Mouse (Mus musculus) midbrain, embryonic 13.5 days (tissue): ENCODE measurements around the gene Sema3e. TPM values are rescaled to one million over a fixed set of nuclear protein-coding genes. Genes with fewer than 3 reads are reported as not detected.

Source experiments
- ATAC-seq: fragments of 200-750 bp; cut with Nextera tagmentation; 2 replicates; pipeline ENCODE4 v1.8.0; 2017; ENCODE audit warnings: mild to moderate bottlenecking, moderate TSS enrichment, moderate library complexity
- H3K27ac ChIP-seq: fragments of 300-500 bp; sonication (generic); 2 replicates; pipeline ENCODE4 v1.5.1; 2015; ENCODE audit warnings: inconsistent platforms, mild to moderate bottlenecking, moderate library complexity
- H3K27me3 ChIP-seq: fragments of 300-500 bp; sonication (generic); 2 replicates; pipeline ENCODE4 v1.6.1; 2015; ENCODE audit warnings: mild to moderate bottlenecking, inconsistent platforms
- H3K36me3 ChIP-seq: fragments of 300-500 bp; sonication (generic); 2 replicates; pipeline ENCODE4 v1.6.1; 2015; ENCODE audit warnings: mild to moderate bottlenecking, inconsistent platforms
- H3K4me1 ChIP-seq: fragments of 300-500 bp; sonication (generic); replicated peaks from 2 replicates; pipeline ENCODE4 v1.6.1; 2015; ENCODE audit warnings: inconsistent platforms
- H3K4me2 ChIP-seq: fragments of 300-500 bp; sonication (generic); replicated peaks from 2 replicates; pipeline ENCODE4 v1.6.1; 2015; ENCODE audit warnings: moderate library complexity, mild to moderate bottlenecking, inconsistent platforms
- H3K4me3 ChIP-seq: fragments of 300-500 bp; sonication (generic); replicated peaks from 2 replicates; pipeline ENCODE4 v1.5.1; 2015; ENCODE audit warnings: mild to moderate bottlenecking, inconsistent platforms
- H3K9ac ChIP-seq: fragments of 300-500 bp; sonication (generic); replicated peaks from 2 replicates; pipeline ENCODE4 v1.6.1; 2015; ENCODE audit warnings: mild to moderate bottlenecking, inconsistent platforms
- H3K9me3 ChIP-seq: fragments of 300-500 bp; sonication (generic); 2 replicates; pipeline ENCODE4 v1.6.1; 2016; ENCODE audit warnings: mild to moderate bottlenecking, inconsistent platforms
- WGBS: fragments of 180-500 bp; shearing (Covaris S2); methylation state at CpG from one replicate; pipeline ENCODE4 v1.1.7; 2015; 5-methylcytosine and 5-hydroxymethylcytosine counted together
- polyA plus RNA-seq: library from polyadenylated mRNA; unstranded; fragments of >200 nt; fragmentation: Nextera tagmentation; extraction: Ambion mirVana; gene quantifications from 2 replicates; pipeline ENCODE4 v1.2.1, GENCODE M21; 2015

Sema3e gene
- polyA plus RNA-seq, 1 experiment from 2014 or later: 2.0 TPM

DNA sequence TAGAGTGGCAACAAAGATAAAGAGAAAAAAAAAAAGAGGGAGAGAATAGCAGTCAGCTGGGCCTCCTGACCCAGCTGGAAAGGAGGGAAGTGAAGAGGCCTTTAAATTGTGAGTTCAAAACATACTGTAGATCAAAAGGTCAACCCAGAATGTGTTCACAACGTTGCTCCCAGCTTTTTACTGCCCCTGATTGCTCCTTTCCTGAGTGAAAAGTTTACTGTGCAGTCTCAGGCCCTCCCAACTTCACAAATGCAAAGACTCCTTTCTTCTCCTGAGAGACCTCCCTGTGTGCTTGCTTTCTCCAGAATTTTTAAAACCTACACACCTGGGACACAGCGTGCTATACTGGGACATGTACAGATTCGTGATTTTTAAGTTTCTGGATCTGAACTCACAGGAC, 8.2 kb downstream of the Sema3e start:
- Histone ChIP-seq H3K4me1 (no peaks in the 10 kb centered on the region), H3K9ac (no peak overlapping the region), H3K36me3 (no peaks in the 10 kb centered on the region), H3K4me3 (no peak overlapping the region), H3K4me2 (no peak overlapping the region), H3K27me3 (no peaks in the 10 kb centered on the region), H3K27ac (no peak overlapping the region), H3K9me3 (no peaks in the 10 kb centered on the region)
- 42% methylated on average over 3 of the region's 3 CpGs for WGBS
- no peak for ATAC-seq

DNA sequence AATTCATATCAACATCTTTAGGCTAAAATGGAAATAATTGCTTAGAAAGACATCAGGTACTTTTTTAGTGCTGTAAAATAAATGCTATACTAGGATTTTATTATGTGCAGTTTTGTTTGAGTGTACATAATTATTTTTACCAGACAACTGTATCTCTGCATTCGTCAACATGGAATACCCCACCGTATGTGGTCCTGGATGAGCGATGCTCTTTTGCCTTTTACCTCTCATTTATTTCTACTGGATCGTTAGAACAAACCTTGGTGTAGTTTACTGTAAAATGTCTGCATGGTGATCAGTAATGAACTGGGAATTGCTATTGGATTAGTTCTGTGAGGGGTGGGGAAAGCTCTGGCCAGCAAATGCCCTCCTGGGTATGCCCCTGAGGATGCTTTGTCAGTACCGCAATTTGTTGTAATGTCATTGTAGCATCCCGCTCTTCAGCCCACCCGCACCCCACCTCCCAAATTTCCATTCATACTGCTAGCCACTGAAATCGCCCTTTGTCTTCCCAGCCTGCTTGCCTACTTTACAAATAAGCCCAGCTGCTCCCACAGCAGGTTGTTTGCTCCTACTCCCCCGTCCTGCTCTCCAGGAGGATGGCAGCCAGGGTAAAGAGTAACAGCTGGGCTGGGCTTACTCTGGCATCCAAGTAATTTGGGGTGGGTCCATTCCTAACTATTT, 13.9 kb downstream of the Sema3e start:
- H3K4me1 ChIP-seq: peaks cover 13% of the 10 kb centered on the region
- H3K4me2 ChIP-seq: peak overlapping the region; percentile 46
- no peaks in the 10 kb centered on the region for H3K36me3 ChIP-seq
- H3K27me3 ChIP-seq: peaks cover 4% of the 10 kb centered on the region; the same call in 1 of the 2 replicates
- peak overlapping the region; percentile 44; the same call in 1 of the 2 replicates for H3K27ac ChIP-seq
- peak overlapping the region; percentile 22; the same call in 1 of the 2 replicates for H3K4me3 ChIP-seq
- H3K9ac ChIP-seq: peak overlapping the region; percentile 41; the same call in 1 of the 2 replicates
- H3K9me3 ChIP-seq: no peaks in the 10 kb centered on the region
- ATAC-seq: peak; percentile 95
- 11% methylated on average over 9 of the region's 9 CpGs for WGBS

- no peak overlapping the region for H3K4me3 ChIP-seq
- no peaks in the 10 kb centered on the region for H3K9me3 ChIP-seq
- H3K4me2 ChIP-seq: no peak overlapping the region
- H3K36me3 ChIP-seq: no peaks in the 10 kb centered on the region
- 11% methylated on average over 4 of the region's 4 CpGs for WGBS
- H3K4me1 ChIP-seq: peaks cover 13% of the 10 kb centered on the region
- H3K27me3 ChIP-seq: peaks cover 7% of the 10 kb centered on the region
- peak overlapping the region; percentile 14; the same call in 1 of the 2 replicates for H3K27ac ChIP-seq
- no peak overlapping the region for H3K9ac ChIP-seq
- ATAC-seq: peak; percentile 49; the same call in 1 of the 2 replicates
Observed at GRCm38 (mm10) chr5:14040208-14040607, 15.1 kb downstream of the Sema3e start.

DNA sequence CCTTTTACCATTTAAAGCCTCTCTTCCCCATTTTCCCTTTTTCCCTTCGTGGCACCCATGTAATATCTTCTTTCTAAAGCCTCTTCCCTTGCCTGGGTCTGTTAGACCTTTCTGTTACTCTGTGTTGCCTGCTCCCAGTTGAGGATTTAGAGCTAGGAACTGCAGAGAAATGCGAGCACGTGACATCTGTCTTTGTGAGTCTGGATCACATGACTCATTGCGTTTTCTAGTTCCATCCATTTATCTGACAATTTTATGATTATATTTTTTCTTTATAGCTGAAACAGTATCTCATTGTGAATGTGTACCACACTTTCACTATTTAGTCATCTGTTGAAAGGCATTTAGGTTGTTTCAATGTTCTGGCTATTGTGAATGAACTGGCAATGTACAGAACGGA, 18.0 kb downstream of the Sema3e start:
- peaks cover 7% of the 10 kb centered on the region for H3K27me3 ChIP-seq
- H3K4me1 ChIP-seq: peaks cover 13% of the 10 kb centered on the region
- H3K4me2 ChIP-seq: no peak overlapping the region
- H3K27ac ChIP-seq: no peak overlapping the region
- no peak overlapping the region for H3K9ac ChIP-seq
- ATAC-seq: no peak
- 87% methylated on average over 5 of the region's 5 CpGs for WGBS
- H3K9me3 ChIP-seq: no peaks in the 10 kb centered on the region
- no peak overlapping the region for H3K4me3 ChIP-seq
- no peaks in the 10 kb centered on the region for H3K36me3 ChIP-seq

- Histone ChIP-seq H3K36me3 (no peaks in the 10 kb centered on the region), H3K27ac (no peak overlapping the region), H3K27me3 (peaks cover 7% of the 10 kb centered on the region), H3K4me1 (peaks cover 11% of the 10 kb centered on the region), H3K4me2 (no peak overlapping the region), H3K4me3 (no peak overlapping the region), H3K9me3 (no peaks in the 10 kb centered on the region), H3K9ac (no peak overlapping the region)
- no peak for ATAC-seq
- WGBS: 77% methylated on average over 6 of the region's 6 CpGs
Observed at GRCm38 (mm10) chr5:14043983-14044382, 18.9 kb downstream of the Sema3e start.

GRCm38 (mm10) chr5:14048660-14049059, 23.6 kb downstream of the Sema3e start:
- Histone ChIP-seq H3K9ac (no peak overlapping the region), H3K27ac (no peak overlapping the region), H3K27me3 (peaks cover 3% of the 10 kb centered on the region; the same call in 1 of the 2 replicates), H3K36me3 (no peaks in the 10 kb centered on the region), H3K4me3 (no peak overlapping the region), H3K9me3 (no peaks in the 10 kb centered on the region), H3K4me1 (0 out of 2 replicates have a peak, but pooled peaks cover 3% of the 10 kb centered on the region), H3K4me2 (no peak overlapping the region)
- WGBS: 49% methylated on average over 7 of the region's 7 CpGs
- no peak for ATAC-seq

DNA sequence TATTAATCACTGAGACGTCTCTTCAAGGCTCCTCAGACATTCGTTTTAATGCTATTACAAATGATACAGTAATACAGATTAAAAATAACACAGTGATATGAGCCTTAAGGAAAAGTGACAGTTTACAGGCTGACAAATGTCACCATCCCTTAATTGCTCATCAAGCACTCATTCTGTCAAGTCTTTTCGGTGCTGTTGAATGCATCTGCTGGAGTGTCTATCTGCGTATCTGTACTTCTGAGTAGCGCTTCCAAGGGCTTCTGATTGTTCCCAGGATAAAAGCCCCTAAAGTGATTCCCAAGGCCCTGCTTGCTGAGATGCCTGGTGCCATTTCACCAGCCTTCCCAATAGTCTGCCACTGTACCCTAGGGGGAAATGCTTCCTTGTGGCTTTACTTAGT, 29.4 kb downstream of the Sema3e start:
- Histone ChIP-seq H3K4me2 (no peak overlapping the region), H3K36me3 (no peaks in the 10 kb centered on the region), H3K27ac (no peak overlapping the region), H3K4me1 (no peaks in the 10 kb centered on the region), H3K27me3 (no peaks in the 10 kb centered on the region), H3K9me3 (no peaks in the 10 kb centered on the region), H3K4me3 (no peak overlapping the region), H3K9ac (no peak overlapping the region)
- WGBS: 73% methylated on average over 5 of the region's 5 CpGs
- ATAC-seq: no peak

- Histone ChIP-seq H3K4me2 (no peak overlapping the region), H3K27me3 (no peaks in the 10 kb centered on the region)
- no peak for ATAC-seq
Observed at GRCm38 (mm10) chr5:14059895-14060553, 34.9 kb downstream of the Sema3e start.

DNA sequence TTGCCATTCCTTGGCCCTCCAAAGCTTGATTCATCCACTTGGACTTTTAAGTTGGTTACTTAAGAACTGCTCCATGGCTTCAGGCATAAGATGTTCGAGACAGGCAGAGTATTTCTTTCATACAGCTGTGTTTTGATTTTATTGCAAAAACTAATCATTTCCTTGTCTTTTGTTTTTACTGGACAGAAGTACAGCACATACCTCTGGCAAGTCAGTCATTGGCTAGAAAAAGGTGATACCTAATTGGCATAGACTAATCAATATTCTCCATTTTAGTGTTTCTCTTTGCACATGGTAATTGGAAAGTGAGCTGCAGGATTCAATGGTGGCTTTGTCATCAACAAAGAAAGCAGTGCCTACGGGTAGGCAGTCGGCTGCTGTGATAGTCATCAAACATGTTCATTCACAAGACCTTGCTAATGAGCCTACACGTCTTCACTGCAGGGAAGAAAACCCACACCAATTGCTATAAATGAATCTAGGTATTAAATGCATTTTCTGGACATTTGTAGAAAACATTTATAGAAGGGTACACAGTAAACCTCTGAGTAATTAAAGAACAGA, 37.9 kb downstream of the Sema3e start:
- H3K9ac ChIP-seq: no peak overlapping the region
- no peak overlapping the region for H3K4me2 ChIP-seq
- H3K27me3 ChIP-seq: no peaks in the 10 kb centered on the region
- no peak overlapping the region for H3K4me3 ChIP-seq
- no peak for ATAC-seq
- no peaks in the 10 kb centered on the region for H3K36me3 ChIP-seq
- no peaks in the 10 kb centered on the region for H3K4me1 ChIP-seq
- WGBS: 61% methylated on average over 4 of the region's 4 CpGs
- H3K9me3 ChIP-seq: no peaks in the 10 kb centered on the region
- H3K27ac ChIP-seq: no peak overlapping the region

More at GRCm38 (mm10) chr5:14059895-14060553, 34.9 kb downstream of the Sema3e start:
- H3K9me3 ChIP-seq: no peaks in the 10 kb centered on the region
- H3K4me3 ChIP-seq: no peak overlapping the region
- no peak overlapping the region for H3K27ac ChIP-seq
- H3K9ac ChIP-seq: no peak overlapping the region
- no peaks in the 10 kb centered on the region for H3K36me3 ChIP-seq
- 87% methylated on average over 4 of the region's 4 CpGs for WGBS
- no peaks in the 10 kb centered on the region for H3K4me1 ChIP-seq

- no peaks in the 10 kb centered on the region for H3K9me3 ChIP-seq
- 86% methylated on average over 3 of the region's 3 CpGs for WGBS
- ATAC-seq: no peak
Observed at GRCm38 (mm10) chr5:14073152-14073551, 48.1 kb downstream of the Sema3e start.

GRCm38 (mm10) chr5:14088100-14088499, 63.0 kb downstream of the Sema3e start:
- no peak for ATAC-seq
- 91% methylated on average over 2 of the region's 2 CpGs for WGBS
- Histone ChIP-seq H3K36me3 (no peaks in the 10 kb centered on the region), H3K9me3 (no peaks in the 10 kb centered on the region), H3K27ac (no peak overlapping the region), H3K4me3 (no peak overlapping the region), H3K27me3 (no peaks in the 10 kb centered on the region), H3K9ac (no peak overlapping the region), H3K4me1 (peaks cover 8% of the 10 kb centered on the region; the same call in 1 of the 2 replicates), H3K4me2 (no peak overlapping the region)

More at GRCm38 (mm10) chr5:14073152-14073551, 48.1 kb downstream of the Sema3e start:
- Histone ChIP-seq H3K4me2 (no peak overlapping the region), H3K4me1 (no peaks in the 10 kb centered on the region), H3K4me3 (no peak overlapping the region), H3K27ac (no peak overlapping the region), H3K27me3 (no peaks in the 10 kb centered on the region), H3K36me3 (no peaks in the 10 kb centered on the region), H3K9ac (no peak overlapping the region)
